Mouse (Mus musculus): Measurements from ENCODE around the gene Tmem30c.

Gene Tmem30c

GRCm38 (mm10) chr16:57292765-57293164 is at the start of gene Tmem30c:
Gene Tmem30c (minus strand): TSS chr16:57292865.
- DNase-seq = no peak

- DNase-seq = no peak
These were observed 47.9 kb upstream of the Tmem30c start for GRCm38 (mm10) chr16:57340613-57340898.

GRCm38 (mm10) chr16:57339765-57340612 is 47.3 kb upstream of the Tmem30c start:
- DNase-seq = no peak

- peak; percentile 97 for DNase-seq
These were observed 44.2 kb upstream of the Tmem30c start for GRCm38 (mm10) chr16:57336770-57337423.

GRCm38 (mm10) chr16:57332301-57332700 is 39.6 kb upstream of the Tmem30c start:
- DNase-seq = peak; percentile 68

- peak; percentile 73 for DNase-seq
These were observed 37.4 kb upstream of the Tmem30c start for GRCm38 (mm10) chr16:57330111-57330510.

GRCm38 (mm10) chr16:57329028-57329427 is 36.4 kb upstream of the Tmem30c start:
- peak; percentile 94 for DNase-seq

- DNase-seq = peak; percentile 98
These were observed 34.3 kb upstream of the Tmem30c start for GRCm38 (mm10) chr16:57326996-57327395.

GRCm38 (mm10) chr16:57319284-57320124 is 26.8 kb upstream of the Tmem30c start:
- peak; percentile 68 for DNase-seq

GRCm38 (mm10) chr16:57318637-57319125 is 26.0 kb upstream of the Tmem30c start:
- peak; percentile 61 for DNase-seq

GRCm38 (mm10) chr16:57317882-57318636 is 25.4 kb upstream of the Tmem30c start:
- DNase-seq = peak; percentile 85

- DNase-seq = peak; percentile 66
These were observed 24.5 kb upstream of the Tmem30c start for GRCm38 (mm10) chr16:57317127-57317526.

GRCm38 (mm10) chr16:57315026-57315425 is 22.4 kb upstream of the Tmem30c start:
- peak; percentile 74 for DNase-seq

- DNase-seq = no peak
These were observed 21.6 kb upstream of the Tmem30c start for GRCm38 (mm10) chr16:57314236-57314635.

- peak; percentile 54 for DNase-seq
These were observed 20.8 kb upstream of the Tmem30c start for GRCm38 (mm10) chr16:57313487-57313886.

GRCm38 (mm10) chr16:57312130-57312529 is 19.5 kb upstream of the Tmem30c start:
- peak; percentile 51 for DNase-seq

- DNase-seq = peak; percentile 62
These were observed 12.8 kb upstream of the Tmem30c start for GRCm38 (mm10) chr16:57305463-57305862.

- peak; percentile 78 for DNase-seq
These were observed 11.1 kb upstream of the Tmem30c start for GRCm38 (mm10) chr16:57303716-57304115.

GRCm38 (mm10) chr16:57302792-57303698 is 10.4 kb upstream of the Tmem30c start:
- DNase-seq = peak; percentile 69

- DNase-seq = peak; percentile 92
These were observed 8.9 kb upstream of the Tmem30c start for GRCm38 (mm10) chr16:57301512-57302115.

Data from heart, adult 11 months (tissue).